Mouse (Mus musculus) heart, adult 8-10 months (tissue): Measurements from ENCODE around the gene Kitl. TPM values are rescaled to one million over a fixed set of nuclear protein-coding genes. Genes with fewer than 3 reads are reported as not detected.

ENCODE experiments used
- DNase-seq: peaks from one replicate; pipeline ENCODE4 v3.0.0; 2022; ENCODE audit warnings: low spot score
- total RNA-seq, 4 experiments: library from RNA; stranded (reverse); gene quantifications; 2 replicates each; pipeline ENCODE4 v1.2.4; 2022

Gene Kitl
- total RNA-seq, 4 experiments from 2014 or later: 45.9 to 70.1 (median 61.3) TPM

DNA sequence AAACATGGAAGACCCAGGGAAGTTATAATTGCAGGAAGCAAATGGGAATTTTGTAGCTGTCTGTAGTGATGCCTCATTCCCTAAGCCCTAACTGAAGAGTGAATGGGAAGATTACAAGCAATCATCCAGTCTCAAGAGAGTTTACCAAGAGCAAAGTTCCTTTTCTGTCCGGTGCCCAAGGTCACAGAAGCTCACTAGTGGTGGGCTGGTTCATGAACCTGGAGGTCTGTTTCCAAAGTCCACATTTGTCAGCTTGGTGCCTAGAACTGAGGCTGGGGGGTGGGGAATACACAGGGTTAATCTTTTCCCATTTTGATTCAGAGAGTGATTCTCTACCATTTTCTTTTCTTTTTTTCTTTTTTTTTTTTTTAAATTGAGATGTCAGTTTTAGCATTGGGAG is 11.3 kb downstream of the Kitl start:
- no peak for DNase-seq

DNA sequence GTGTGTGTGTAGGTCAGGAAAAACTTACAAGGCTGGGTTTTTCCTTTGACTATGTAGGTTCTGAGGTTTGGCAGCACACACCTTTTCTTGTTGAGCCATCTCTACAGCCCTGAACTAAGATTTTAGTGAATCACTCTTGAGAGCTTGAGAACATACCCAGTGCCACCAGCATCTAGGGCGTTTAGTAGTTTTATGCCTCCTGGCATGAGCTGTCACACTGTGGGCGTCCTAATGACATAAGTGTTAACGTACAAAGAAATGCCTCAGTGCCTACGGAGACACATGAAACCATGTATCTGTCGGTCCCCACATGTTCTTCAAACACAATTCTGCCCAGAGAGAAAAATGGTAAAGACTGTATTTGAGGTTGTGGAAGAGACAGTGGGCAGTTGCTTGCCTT is 15.0 kb downstream of the Kitl start:
- DNase-seq: no peak

DNA sequence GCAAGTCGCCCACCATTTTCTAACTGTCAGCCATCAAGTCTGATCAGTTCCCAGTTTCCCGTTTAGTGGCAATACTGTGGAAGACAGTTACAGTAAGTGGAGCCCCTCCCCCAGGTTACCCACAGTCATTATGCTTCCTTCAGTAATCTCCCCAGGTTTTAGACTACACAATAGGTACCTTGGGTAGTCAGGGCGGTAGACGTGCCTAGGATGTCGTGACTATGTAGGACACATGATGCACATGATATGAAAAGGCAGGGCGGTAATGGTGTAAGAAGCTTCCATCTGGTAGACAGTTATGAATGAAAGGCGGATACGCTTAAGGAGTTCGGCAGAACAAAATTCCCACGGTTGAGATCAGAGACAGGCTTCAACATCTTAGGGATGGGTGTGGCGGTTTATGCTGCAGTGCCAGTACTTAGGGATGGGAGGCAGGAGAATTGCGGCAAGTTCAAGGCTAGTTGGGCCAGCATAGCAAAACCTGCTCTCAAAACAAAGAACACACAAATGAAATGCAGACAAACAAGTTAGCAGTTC is 15.6 kb downstream of the Kitl start:
- DNase-seq: no peak

DNA sequence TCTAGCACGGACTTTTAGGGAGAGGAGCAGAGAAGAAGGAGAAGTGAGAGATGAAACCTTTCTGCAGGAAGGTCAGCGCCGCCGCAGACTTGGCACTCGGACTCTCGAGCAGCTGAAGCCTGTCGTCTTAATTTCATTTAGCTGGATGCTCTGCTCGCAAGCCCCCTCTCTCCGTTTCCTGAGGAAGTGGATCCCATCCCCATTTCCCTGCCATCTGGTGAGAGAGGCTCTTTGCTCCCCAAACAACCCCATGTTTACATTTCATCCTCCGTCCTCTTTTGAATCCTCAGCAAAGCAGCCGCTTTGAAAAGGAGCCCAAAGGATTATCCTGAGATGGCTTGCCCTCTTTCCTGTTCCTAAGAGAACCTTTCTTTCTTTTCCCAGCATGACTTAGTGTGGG is 16.2 kb downstream of the Kitl start:
- no peak for DNase-seq

DNA sequence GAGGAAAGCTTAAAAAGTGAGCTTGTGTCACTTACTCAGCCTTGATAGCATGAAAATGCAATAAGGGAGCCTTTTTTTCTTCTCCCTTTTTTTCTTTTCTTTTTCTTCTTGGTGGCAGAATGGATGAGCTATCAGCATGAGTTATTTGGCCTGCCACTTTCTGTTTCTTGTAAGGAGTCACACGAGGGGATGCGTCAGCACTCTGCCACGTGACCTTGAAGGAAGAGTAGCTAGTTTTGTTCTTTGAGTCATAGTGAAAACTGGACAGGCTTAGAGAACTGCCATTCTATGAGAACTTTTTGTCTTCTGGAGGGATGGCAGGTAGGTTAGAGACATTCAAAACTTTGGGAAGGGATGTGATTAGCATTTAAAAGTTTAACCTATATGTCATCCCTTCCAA is 17.1 kb downstream of the Kitl start:
- DNase-seq: peak; percentile 52

DNA sequence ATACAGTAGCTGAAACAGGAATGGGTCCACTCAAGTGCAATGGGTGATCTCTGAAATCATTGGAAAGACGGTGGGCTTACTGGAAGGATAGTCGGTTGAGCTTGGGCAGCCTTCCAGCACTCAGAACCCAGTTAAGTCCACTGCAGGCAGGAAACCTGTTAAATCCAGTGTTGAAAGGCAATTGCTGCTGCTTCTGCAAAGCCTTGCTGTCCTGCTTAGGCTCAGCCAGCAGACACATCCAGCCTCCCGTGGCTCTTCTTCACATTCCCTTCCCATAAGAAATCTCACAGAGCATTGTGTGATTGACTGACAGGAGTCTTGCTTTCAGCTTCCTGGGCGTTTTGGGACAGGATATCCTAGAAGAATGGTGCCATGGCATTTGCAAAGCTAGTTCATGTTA is 20.6 kb downstream of the Kitl start:
- DNase-seq: no peak

DNA sequence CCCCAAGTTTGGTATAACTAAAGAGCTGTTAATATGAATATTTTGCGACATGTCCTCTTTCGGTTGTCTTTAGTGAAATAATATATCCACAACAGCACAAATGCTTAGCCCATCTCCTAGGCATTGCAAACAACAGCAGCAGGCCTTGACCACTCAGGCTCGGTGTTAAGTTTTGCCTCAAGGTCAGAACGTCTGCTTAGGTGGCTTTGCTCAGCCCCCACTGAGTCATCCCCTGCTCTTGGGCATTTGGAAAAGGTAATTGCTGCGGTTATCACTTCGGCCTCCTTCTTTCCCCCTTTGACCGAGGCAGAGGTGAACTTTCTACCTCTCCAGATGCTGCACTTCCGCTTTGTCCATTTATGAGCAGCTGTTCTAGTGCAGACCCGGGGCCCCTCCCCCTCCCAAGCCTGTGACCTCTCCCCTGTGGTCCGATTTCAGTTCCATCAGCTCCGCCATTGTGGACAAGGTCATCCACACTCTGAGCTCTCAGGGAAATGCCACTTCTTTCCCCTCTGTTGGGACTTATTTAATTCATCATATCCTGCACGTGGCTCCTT is 23.0 kb downstream of the Kitl start:
- DNase-seq: no peak

DNA sequence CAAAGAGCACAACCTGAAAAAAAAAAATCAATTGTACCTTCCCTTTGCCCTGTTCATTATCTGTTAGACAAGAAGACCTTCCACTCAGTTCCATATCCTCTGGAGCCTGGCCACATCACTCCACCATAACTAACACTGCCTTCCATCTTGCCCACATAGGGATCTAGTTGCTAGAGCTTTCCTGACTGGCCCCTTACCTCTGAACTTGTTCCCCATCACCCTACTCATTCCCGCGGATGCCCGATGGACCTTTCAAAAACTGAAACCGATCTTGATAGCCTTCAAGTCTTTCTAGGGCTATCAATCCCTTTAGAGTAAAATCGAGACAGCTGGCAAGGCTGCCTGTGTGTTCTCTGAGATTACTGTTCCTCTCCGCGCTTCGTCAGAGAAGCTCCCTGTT is 23.6 kb downstream of the Kitl start:
- no peak for DNase-seq

DNA sequence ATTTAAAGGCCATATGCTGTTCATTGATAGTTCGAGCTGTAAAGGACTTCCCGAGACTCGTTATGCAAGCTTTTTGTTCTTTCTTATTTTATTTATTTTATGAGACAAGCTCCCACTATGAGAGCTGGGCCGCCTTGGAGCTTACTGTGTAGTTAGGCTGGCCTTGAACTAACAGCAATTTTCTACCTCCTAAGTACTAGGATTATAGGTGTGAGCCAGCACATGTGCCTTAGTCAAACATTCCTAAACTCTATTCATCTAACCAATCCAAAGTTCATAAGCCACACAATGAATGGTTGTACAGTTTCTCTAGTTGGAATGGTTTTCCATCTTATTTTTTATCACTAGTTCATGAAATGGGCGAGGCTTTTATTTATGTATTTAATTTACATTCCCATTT is 28.3 kb downstream of the Kitl start:
- no peak for DNase-seq

DNA sequence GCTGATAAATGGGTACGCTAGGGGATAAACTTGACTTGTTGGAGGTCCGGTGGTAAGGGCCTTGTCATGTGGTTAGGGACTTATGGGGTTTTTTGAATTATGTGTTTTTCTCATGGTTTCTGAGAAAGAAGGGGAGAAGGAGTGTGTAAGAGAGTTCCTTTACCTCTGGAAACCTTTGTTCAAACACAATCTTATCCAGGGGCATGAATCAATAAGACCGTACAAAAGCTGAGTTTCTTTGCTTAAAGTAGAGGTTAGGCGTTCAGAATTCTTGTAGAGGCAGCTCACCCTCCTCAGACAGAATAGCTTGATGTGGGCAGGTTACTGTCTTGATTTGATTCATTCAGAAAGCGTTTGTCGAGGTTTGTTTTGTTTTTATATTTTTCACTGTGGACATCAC is 28.7 kb downstream of the Kitl start:
- DNase-seq: no peak

DNA sequence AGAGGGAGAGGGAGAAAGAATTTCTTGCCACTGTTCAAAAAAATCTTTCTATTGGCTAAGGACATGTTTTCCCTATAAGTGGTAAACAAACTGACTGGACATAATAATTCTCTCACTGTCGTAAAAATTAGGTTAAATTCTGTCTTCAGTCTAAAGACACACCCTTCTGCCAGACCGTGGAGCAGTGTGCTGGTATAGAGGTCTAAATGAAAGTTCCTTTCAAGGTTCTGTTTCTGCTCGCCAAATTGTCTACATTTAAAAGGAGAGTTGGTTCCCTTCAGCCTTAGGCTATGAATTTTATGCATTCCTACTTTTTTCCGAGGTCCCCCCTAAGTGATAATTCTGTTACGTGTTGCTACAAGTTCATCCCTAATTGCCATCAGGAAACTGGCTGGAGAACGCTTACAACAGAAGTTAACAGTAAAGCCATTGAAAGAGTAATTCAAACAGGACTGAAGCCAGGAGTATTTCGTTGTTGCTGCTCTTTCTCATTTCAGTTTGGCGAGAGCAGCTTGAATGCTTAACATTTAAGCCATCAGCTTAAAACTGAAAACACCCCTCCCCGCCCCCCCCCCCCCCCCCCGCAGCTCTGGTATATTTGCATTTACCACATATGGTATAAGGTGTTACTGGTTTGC is 35.8 kb downstream of the Kitl start:
- no peak for DNase-seq

DNA sequence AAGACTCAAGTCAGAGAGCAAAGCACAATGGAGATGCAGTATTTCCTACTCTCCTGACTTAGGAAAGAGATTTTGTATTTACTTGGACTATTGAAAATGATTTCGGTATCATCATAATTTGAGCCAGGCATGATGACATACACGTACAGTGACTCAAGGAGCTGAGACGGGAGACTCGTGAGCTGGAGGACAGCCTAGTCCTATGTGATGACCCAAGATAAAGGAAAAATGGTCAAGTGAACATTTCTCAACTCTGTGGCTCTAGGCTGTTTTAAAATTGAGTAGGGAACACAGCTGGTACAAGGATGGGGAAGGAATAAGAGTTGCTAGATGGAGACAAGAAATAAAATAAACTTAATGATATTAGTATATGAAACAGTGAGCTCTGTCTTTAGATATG is 37.0 kb downstream of the Kitl start:
- DNase-seq: no peak

DNA sequence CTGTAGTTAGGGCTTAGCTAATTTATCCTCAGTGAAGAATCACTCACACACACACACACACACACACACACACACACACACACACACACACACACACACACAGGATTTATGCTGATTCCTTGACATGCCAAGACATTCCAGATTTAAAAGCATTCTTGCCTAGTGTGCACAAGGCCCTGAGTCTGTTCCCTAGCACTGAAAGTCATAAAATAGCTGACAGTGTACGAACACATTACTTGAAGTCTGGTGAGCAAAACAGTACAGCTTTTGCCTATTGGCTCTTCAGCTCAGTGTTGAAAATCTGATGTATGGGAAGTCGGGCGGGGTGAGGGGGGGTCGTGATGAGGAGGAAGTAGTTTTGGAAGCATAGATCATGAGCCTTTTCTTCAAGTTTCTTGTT is 37.5 kb downstream of the Kitl start:
- no peak for DNase-seq

DNA sequence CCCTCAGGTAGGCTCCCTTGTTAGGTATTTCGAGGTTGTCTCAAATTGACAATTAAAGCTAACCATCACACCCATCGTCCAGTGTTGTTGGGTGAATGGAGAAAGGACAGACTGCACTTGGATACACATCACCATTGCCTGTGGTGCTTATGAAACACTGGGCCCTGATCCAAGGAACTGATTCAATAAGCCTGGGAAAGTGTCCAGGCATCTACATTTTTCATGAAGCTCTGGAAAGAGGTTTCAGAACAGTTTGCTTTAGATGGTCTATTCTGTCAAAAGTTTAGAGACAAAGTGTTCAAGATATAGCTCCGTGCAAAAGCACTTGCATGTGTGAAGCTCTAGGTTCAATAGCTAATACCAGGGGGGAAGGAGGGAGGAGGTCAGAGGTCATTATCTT is 38.6 kb downstream of the Kitl start:
- peak; percentile 61 for DNase-seq

DNA sequence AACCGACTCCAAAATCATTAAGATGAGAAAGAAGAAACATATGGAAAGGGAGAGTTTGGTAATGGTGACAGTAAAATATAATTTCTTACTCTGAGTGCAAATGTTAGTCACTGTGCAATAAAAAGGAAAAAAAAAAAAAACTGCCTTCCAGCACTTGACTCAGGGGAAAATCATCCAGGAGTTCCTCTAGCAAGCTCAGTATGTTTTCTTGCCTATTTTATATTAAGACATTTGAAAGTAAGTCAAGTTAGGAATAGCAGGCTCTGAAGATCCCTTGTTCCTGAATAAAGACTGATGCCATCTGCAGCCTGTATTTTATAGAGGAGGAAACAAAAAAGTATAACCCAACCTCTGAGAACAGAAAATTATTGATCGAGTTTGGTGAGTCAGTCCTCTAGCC is 39.7 kb downstream of the Kitl start:
- no peak for DNase-seq

DNA sequence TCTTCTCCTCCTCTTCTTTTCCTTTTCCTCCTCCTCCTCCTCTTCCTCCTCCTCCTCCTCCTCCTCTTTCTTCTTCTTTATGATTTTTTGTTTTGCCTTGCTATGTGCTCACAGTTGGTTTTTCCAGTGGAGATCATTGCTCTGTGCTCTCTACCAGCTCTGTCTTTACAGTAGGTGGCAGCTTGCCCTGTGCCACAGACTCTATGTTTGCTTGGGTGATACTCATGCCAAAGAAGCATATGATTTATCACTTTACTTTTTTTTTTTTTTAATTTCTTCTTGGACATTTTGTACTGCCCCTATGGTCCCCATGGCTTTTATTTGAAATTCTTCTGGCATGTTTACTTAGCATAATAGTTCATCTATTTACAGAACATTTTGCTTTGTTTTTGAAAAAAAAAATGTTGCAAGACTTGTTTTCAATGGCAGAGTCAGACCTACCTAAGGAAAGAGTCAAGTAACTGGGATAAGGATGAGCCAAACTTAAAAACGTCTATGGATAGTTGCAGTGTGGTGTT is 41.7 kb downstream of the Kitl start:
- no peak for DNase-seq

DNA sequence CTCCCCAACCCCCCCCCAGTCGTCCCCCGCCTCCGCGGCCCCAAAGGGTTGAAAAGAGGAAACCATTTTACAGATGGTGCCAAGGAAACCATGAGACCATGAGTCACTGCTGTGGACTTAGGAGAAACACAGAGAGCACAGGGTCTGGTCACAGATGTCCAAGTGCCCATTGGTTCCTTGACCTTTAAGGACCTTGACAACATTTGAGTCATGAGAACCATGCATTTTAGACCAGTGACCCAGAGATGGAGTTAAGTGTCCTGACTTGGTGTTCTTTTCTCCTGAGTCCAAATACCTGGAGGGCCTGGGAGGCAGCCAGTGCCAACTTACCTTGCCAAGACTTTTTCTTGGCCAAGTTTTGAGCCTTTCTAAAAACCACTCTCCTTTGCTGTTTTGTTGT is 43.9 kb downstream of the Kitl start:
- no peak for DNase-seq

DNA sequence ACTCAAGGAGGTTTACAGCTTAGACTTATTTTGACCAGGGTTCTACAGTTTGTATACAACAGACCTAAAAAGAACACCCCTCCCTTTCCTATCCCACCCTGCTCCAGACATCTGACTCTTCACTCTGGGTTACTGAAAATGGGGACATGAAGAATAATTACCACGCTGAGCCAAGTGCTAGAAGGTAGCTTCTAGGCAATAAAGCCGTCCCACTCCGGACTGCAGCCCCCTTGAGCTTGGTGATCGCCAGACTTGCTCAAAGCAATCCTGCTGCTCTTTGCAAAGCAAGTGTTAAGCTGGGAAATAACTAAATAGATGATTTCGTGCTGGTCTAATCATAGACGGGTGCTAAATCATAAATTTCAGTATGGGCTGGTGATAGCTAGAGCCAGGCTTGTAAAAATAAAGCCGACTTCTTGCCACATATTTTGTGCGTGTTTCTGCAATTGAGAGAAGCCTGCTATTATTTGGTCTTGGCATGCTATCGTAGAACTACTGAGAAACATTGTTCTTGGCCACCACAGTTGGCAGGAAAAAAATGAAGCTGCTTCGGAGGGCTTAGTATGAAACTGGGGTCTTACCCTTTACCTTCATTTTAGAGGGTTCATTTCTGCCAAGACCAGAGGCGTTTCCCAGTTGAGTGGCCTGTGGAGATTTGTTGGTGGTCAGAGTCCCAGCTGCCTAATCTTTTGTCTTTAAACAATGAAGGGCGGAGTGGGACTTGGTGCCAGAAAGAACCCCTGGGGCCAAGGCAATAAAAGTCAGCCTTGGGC is 50.3 kb downstream of the Kitl start:
- peak; percentile 51 for DNase-seq

DNA sequence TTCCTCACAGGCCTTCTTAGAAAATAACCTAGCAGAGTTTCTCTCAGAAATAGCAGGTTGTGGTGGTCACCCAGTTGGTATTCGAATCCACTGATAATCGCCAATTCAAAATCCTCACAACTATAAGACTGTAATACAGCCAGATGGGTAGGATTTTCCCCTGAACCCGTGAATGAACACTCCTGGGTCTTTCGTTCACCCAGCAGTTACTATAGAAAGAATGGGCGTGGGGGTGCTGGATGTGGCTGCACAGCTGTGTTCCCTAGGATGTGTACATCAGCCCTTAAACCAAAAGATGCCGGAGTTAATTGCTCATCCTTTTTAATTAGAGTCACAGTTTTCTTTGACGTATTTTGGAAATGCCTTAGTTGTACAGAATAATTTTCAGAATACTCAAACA is 50.9 kb downstream of the Kitl start:
- no peak for DNase-seq

DNA sequence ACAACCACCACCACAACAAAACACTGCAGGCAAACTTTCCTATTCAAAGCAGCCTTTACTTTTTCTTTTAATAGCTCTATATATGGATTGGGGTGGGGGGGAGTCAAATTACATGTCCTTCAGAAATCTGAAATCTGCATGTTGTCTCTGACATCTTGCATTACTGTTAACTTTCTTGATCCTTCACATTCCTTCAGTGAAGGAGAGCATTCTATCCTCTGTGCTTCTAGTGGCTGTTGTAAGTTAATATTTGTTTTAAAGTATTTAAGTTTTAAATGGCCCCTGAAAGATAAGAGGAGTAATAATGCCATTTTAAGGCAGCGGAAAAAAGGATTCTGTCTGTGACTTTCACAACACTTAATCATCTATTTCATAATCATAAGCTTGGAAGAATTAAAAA is 57.2 kb downstream of the Kitl start:
- DNase-seq: no peak

DNA sequence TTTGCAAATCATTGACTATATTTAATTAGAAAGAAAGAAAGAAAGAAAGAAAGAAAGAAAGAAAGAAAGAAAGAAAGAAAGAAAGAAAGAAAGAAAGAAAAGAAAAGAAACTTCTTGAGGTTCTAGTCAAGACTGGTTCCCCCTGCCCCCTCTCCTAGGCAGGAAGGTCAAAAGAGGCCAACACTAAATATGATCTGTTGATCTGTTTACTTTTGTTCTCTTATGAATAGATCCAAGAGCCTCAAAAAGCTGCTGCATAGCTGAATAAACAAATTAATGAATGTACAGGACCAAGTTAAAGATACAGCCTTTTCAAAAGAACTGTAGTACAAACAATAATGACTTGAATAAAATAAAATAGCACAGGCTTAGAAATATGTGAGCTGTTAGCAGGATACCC is 57.7 kb downstream of the Kitl start:
- no peak for DNase-seq

DNA sequence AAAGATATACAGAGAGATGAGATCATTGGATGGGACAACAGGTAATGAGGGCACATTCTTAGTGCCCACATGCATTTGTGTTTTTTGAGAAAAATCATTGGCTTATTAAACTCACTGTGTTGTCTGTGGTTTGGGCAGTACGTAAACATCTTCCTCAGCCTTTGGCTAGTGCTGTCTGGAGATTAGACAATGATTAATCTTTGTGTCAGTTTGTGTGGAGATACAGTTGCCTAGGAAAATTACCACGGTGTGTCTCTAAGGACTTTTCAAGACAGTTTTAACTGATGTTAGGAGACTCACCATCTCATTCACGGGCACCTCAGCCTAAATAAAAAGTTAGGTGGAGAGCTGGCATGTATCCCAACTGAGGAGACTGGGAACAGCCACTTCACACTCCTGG is 85.7 kb downstream of the Kitl start:
- DNase-seq: no peak

DNA sequence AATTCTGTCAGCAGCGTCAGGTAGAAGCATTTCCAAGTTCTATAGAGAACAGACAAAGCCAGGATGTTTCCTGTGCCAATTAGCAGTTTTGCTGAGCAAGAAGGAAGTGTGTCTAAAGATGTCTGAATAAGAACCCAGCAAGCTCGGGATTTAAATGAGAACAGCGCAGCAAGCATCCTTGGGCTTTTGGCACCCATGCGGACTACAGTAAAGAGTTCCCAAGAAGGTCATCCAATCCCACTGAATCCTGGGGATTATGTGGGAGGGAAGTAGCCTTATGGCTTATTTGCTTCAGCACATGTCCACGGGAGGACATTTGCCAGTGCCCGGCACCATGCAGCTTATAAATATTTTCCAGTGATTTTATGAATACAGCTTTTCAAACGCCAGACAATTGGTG is 95.8 kb downstream of the Kitl start:
- DNase-seq: no peak
